Mouse (Mus musculus) hindbrain, embryonic 15.5 days (tissue): ENCODE measurements around the gene Lef1. TPM values are rescaled to one million over a fixed set of nuclear protein-coding genes. Genes with fewer than 3 reads are reported as not detected.

Source experiments
- ATAC-seq: fragments of 200-750 bp; cut with Nextera tagmentation; 2 replicates; pipeline ENCODE4 v1.8.0; 2017; ENCODE audit warnings: low read depth, moderate number of reproducible peaks, moderate TSS enrichment; ENCODE audit not compliant: low FRiP score
- H3K27ac ChIP-seq: fragments of 300-500 bp; sonication (generic); replicated peaks from 2 replicates; pipeline ENCODE4 v1.5.1; 2015; ENCODE audit warnings: mild to moderate bottlenecking, inconsistent platforms
- H3K27me3 ChIP-seq: fragments of 300-500 bp; sonication (generic); 2 replicates; pipeline ENCODE4 v1.6.1; 2015; ENCODE audit warnings: control low read depth, inconsistent platforms
- H3K36me3 ChIP-seq: fragments of 300-500 bp; sonication (generic); 2 replicates; pipeline ENCODE4 v1.6.1; 2015; ENCODE audit warnings: control low read depth, inconsistent platforms
- H3K4me1 ChIP-seq: fragments of 300-500 bp; sonication (generic); replicated peaks from 2 replicates; pipeline ENCODE4 v1.6.1; 2015; ENCODE audit warnings: control low read depth, inconsistent platforms
- H3K4me2 ChIP-seq: fragments of 300-500 bp; sonication (generic); 2 replicates; pipeline ENCODE4 v1.6.1; 2015; ENCODE audit warnings: moderate library complexity, mild to moderate bottlenecking, inconsistent platforms
- H3K4me3 ChIP-seq: fragments of 300-500 bp; sonication (generic); 2 replicates; pipeline ENCODE4 v1.5.1; 2015; ENCODE audit warnings: mild to moderate bottlenecking, inconsistent platforms
- H3K9ac ChIP-seq: fragments of 300-500 bp; sonication (generic); 2 replicates; pipeline ENCODE4 v1.6.1; 2015; ENCODE audit warnings: inconsistent platforms
- H3K9me3 ChIP-seq: fragments of 300-500 bp; sonication (generic); 2 replicates; pipeline ENCODE4 v1.6.1; 2016; ENCODE audit warnings: control low read depth, inconsistent platforms
- WGBS: fragments of 180-500 bp; shearing (Covaris S2); methylation state at CpG from one replicate; pipeline ENCODE4 v1.1.7; 2015; 5-methylcytosine and 5-hydroxymethylcytosine counted together
- polyA plus RNA-seq: library from polyadenylated mRNA; unstranded; fragments of >200 nt; fragmentation: Nextera tagmentation; extraction: Ambion mirVana; gene quantifications from 2 replicates; pipeline ENCODE4 v1.2.1, GENCODE M21; 2015

Lef1 gene
- polyA plus RNA-seq, 1 experiment from 2014 or later = 10.2 TPM

DNA sequence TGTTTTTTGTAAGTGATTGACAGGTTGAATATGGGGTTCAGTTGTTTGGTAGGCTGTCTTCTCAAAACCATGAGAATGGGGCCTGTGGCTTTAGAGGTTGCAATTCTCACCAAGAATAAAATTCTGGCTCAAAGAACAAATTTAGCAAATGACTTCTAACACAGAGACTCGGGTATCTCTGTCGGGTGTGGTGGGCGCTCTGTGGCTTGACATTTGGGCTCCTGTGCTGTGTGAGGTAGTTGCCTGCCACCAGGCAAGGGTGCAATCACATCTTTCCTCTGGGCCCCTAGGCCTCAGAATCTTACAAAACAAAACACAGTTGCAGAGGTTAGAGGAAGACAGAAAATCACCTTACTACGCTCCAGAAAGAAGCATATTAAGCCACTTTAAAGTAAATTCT, 43.6 kb downstream of the Lef1 start:
- Histone ChIP-seq H3K27me3 (no peaks in the 10 kb centered on the region), H3K36me3 (no peaks in the 10 kb centered on the region), H3K4me2 (no peak overlapping the region), H3K4me3 (no peak overlapping the region), H3K27ac (no peak overlapping the region), H3K9me3 (no peaks in the 10 kb centered on the region), H3K9ac (no peak overlapping the region), H3K4me1 (no peaks in the 10 kb centered on the region; the same call in 1 of the 2 replicates)
- no peak for ATAC-seq
- 88% methylated on average over 4 of the region's 4 CpGs for WGBS

DNA sequence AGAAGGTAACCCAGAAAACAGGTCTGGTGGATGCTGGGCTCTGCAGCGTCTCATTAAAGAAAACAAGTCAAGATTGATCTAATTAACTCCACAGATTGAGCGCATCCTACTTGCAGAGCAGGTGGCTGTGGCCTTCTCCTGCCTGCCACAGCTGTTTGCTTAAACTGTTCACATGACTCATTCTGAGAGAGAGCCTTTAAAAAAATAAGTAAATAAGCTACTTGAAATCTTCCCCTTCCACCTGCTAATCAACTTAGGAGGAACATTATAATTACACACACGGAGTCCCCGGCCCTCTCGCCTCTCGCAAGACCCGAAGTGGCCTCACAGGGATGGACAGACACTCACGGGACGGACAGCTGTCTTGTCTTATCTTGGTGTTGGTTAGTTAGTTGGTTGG, 44.3 kb downstream of the Lef1 start:
- Histone ChIP-seq H3K9ac (no peak overlapping the region), H3K27me3 (no peaks in the 10 kb centered on the region), H3K4me3 (no peak overlapping the region), H3K4me2 (no peak overlapping the region), H3K36me3 (no peaks in the 10 kb centered on the region), H3K4me1 (no peaks in the 10 kb centered on the region; the same call in 1 of the 2 replicates), H3K9me3 (no peaks in the 10 kb centered on the region), H3K27ac (no peak overlapping the region)
- 82% methylated on average over 9 of the region's 9 CpGs for WGBS
- no peak for ATAC-seq

DNA sequence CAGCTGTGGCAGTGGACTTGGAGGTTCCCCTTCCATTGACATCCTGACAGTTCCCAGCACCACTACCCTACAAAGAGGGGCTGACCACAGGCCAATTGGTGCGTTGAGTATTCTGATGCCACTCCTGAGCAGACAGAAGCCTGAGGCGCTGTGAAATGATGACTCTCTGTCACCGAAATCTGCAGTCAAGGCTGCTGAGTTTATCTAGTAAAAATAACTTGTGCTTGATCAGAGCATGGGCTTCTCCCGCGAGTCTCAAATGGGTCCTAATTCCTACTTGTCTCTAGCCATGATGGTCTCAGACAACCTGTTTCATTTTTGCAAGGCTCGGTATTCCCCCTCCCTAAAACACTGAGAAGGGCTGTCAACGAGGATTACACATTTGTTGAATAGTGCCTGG, 44.8 kb downstream of the Lef1 start:
- Histone ChIP-seq H3K27ac (no peak overlapping the region), H3K36me3 (no peaks in the 10 kb centered on the region), H3K9ac (no peak overlapping the region), H3K9me3 (no peaks in the 10 kb centered on the region), H3K4me1 (no peaks in the 10 kb centered on the region; the same call in 1 of the 2 replicates), H3K4me2 (no peak overlapping the region), H3K27me3 (no peaks in the 10 kb centered on the region), H3K4me3 (no peak overlapping the region)
- no peak for ATAC-seq
- 88% methylated on average over 7 of the region's 7 CpGs for WGBS

DNA sequence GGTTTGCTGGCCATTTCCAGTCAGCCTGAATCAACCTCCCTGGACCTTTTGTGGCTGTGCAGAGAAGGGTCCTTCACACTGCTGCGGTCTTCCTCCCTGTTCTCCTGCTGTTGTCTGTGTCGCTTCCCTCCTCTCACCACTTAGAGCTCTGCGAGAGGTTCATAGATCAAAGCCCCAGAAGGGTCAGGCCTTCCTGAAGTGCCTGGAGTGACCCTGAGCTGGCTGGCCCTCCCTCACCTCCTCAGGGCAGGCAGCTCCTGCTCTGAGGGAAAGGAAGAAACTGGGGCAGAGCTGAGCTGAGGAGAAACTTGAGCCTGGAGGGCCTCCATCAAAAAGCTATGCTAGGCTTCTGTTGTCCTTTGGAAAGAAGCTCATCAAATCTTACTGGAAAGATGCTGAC, 45.4 kb downstream of the Lef1 start:
- Histone ChIP-seq H3K36me3 (no peaks in the 10 kb centered on the region), H3K27me3 (no peaks in the 10 kb centered on the region), H3K9me3 (no peaks in the 10 kb centered on the region), H3K4me2 (no peak overlapping the region), H3K4me3 (no peak overlapping the region), H3K9ac (no peak overlapping the region), H3K4me1 (no peaks in the 10 kb centered on the region; the same call in none of the 2 replicates), H3K27ac (no peak overlapping the region)
- no peak for ATAC-seq
- WGBS = 32% methylated on average over 3 of the region's 3 CpGs

DNA sequence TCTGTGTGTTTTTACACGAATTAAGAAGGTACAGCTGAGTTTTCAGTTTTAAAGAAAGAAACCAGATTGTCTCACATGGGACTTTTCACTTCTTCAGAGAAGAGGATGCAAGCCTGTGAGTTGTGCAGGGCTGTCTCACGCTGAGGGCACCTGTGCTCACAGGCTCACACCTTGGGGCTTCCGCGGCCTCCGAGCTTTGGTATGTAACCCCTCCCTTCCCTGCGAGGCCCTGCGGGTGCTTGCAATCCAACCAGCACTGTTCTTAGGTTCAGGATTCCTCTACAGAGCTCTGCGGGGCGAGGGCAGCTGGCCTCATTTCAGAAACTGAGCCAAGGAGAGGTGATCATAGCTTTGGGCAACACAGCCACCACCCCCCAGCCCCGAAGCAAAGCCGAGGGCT, 46.1 kb downstream of the Lef1 start:
- H3K4me2 ChIP-seq = no peak overlapping the region
- H3K4me1 ChIP-seq = peaks cover 5% of the 10 kb centered on the region
- H3K36me3 ChIP-seq = no peaks in the 10 kb centered on the region
- 45% methylated on average over 11 of the region's 11 CpGs for WGBS
- no peak overlapping the region for H3K27ac ChIP-seq
- no peak overlapping the region for H3K4me3 ChIP-seq
- no peak overlapping the region for H3K9ac ChIP-seq
- H3K27me3 ChIP-seq = no peaks in the 10 kb centered on the region
- H3K9me3 ChIP-seq = no peaks in the 10 kb centered on the region
- ATAC-seq = no peak

DNA sequence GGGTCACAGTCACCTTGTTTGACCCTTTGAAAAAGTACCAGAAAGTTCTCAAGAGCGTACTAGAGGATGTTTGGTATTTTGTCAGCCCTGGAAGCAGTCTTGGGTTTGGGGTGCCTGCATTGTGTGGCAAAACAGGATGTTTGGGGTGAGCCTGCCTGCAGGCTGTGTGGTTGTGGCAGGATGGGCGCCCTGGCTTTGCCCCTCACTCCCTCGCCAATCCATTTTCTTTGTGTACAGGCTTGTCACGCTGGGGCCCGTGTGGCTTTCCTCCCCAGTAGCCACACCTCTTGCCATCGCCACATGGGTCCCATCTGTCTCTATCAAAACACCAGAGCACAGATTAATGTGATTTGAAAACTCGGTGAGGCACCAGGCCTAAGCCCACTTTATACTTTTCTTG, 47.2 kb downstream of the Lef1 start:
- Histone ChIP-seq H3K27me3 (no peaks in the 10 kb centered on the region), H3K9ac (no peak overlapping the region), H3K4me1 (peaks cover 5% of the 10 kb centered on the region), H3K27ac (no peak overlapping the region), H3K4me3 (no peak overlapping the region), H3K9me3 (no peaks in the 10 kb centered on the region), H3K36me3 (no peaks in the 10 kb centered on the region), H3K4me2 (no peak overlapping the region)
- 49% methylated on average over 7 of the region's 7 CpGs for WGBS
- ATAC-seq = no peak

DNA sequence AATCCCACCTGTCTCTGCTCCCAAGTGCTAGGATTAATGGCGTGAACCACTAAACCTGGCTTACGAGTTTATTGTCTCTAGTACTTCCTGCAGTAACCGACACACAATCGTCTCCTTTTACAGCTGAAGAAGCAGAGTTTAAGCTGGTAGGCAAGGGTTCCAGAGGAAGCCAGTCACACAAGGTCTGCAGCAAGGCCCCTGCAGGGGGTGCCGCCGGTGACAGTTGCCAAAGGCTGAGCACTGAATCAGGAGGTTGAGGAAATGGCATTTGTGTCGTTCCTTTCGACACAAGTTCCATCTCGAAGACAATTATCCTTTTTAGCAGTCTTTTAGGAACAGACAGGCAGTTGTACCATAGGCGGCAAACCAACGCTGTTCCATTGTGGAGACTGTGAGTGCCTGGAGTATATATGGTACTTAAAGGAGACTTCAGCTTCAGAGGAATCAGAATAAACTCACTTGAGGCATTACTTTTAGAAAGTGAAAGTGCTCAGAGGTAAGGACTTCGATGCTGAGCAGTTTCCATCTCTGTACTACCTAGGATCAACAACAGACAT, 49.0 kb downstream of the Lef1 start:
- no peaks in the 10 kb centered on the region for H3K9me3 ChIP-seq
- H3K27me3 ChIP-seq = no peaks in the 10 kb centered on the region
- no peak overlapping the region for H3K4me2 ChIP-seq
- H3K27ac ChIP-seq = no peak overlapping the region
- H3K36me3 ChIP-seq = no peaks in the 10 kb centered on the region
- H3K9ac ChIP-seq = no peak overlapping the region
- H3K4me3 ChIP-seq = no peak overlapping the region
- no peak for ATAC-seq
- peaks cover 5% of the 10 kb centered on the region for H3K4me1 ChIP-seq
- WGBS = 54% methylated on average over 12 of the region's 12 CpGs

DNA sequence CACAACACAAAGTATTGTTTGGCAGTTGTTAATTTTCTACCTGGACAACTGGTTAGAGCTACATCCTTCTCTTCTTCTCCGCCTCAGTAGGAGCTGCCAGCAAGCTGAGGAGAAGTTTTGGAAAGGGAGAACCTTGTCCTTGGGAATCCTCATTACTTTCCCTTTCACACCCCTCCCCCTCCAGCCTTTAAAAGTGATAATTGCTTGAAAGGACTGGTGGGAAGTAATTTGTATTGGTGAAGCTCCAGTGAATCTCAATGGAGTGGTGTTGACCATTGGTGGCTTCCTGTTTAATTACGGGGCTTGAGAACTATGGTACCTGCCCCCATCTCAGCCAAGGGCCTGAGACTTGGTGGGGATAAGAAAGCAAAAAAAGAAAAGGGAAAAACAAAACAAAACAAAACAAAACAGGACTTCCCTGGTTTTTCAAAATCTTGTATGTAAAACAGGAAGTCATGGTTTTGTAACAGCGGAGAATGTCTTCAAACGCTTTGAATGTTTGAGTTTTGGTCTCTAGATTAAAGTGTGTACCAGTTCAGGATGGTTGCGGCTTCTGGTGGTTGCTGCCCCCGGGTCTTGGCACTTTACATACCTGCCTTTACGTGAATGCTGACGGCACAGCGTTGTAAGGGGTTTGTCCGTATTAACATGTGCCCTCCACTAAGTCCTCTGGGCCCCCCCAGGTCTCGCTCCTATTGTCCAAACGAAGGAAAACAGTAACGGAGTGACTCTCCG, 49.8 kb downstream of the Lef1 start:
- H3K4me2 ChIP-seq = no peak overlapping the region
- H3K27me3 ChIP-seq = no peaks in the 10 kb centered on the region
- H3K36me3 ChIP-seq = no peaks in the 10 kb centered on the region
- no peak overlapping the region for H3K9ac ChIP-seq
- H3K9me3 ChIP-seq = no peaks in the 10 kb centered on the region
- ATAC-seq = no peak
- 70% methylated on average over 14 of the region's 14 CpGs for WGBS
- peaks cover 5% of the 10 kb centered on the region for H3K4me1 ChIP-seq
- no peak overlapping the region for H3K27ac ChIP-seq
- H3K4me3 ChIP-seq = no peak overlapping the region

DNA sequence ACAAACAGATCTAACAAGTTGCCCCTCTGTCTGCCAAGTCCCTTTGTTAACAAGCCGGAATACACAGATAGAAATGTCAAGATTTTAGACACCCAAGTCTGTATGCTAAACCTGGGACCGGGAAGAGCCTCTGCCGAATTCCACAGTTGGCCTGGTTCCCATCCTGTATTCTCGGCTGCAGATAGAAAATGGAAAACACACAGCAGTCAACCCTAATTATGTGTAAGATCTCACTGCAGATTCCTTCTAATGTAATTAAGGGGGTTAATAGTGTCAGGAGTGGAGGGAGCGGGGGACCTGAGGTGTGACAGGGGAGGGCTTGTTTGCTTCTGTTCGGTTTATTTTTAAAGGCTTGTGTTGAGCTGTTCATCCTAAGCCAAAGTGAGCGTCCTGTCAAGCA, 50.6 kb downstream of the Lef1 start:
- Histone ChIP-seq H3K36me3 (no peaks in the 10 kb centered on the region), H3K27ac (no peak overlapping the region), H3K4me3 (no peak overlapping the region), H3K4me1 (peaks cover 5% of the 10 kb centered on the region), H3K27me3 (no peaks in the 10 kb centered on the region), H3K9me3 (no peaks in the 10 kb centered on the region), H3K9ac (no peak overlapping the region), H3K4me2 (no peak overlapping the region)
- ATAC-seq = no peak
- 62% methylated on average over 7 of the region's 7 CpGs for WGBS

DNA sequence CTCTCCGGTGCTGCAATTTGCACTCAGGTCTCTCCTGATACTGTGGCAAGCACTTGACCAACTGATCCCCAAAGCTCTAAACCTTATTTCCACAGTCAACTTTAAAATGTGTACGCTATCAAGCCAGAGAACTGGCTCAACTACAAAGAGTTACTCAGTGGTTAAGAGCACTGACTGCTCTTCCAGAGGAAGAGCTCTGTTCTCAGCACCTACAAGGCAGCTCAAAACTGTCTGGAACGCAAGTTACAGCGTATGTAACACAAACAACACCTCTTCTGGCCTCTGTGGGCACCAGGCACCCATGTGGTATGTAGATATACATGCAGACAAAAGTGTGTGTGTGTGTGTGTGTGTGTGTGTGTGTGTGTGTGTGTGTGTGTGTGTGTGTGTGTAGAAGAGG, 57.5 kb downstream of the Lef1 start:
- no peak for ATAC-seq
- Histone ChIP-seq H3K27me3 (no peaks in the 10 kb centered on the region), H3K27ac (no peak overlapping the region), H3K36me3 (no peaks in the 10 kb centered on the region), H3K9me3 (no peaks in the 10 kb centered on the region), H3K4me2 (no peak overlapping the region), H3K9ac (no peak overlapping the region), H3K4me3 (no peak overlapping the region), H3K4me1 (no peaks in the 10 kb centered on the region)
- WGBS = 95% methylated on average over 4 of the region's 4 CpGs

DNA sequence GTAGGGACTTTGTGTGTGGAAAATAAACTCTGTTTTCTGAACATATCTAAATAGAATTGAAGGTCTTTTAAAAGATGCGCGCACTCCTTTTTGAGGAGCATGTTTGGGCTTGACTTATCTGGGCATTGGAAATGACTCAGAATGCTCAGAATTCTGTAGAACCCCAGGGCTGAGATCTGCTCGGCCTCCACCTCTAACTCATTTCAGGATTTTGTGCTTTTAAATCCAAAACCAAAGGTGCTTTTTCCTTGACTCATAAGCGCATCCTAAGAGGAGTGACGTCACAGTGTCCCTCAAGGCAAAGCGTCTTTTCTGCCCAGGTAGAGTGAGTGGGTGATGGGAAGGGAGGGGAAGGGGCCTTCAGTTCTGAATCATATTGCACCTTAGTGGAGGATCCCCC, 58.9 kb downstream of the Lef1 start:
- 95% methylated on average over 6 of the region's 6 CpGs for WGBS
- H3K9me3 ChIP-seq = no peaks in the 10 kb centered on the region
- no peaks in the 10 kb centered on the region for H3K27me3 ChIP-seq
- no peak for ATAC-seq
- H3K27ac ChIP-seq = no peak overlapping the region
- H3K4me2 ChIP-seq = no peak overlapping the region
- H3K9ac ChIP-seq = no peak overlapping the region
- H3K4me3 ChIP-seq = no peak overlapping the region
- no peaks in the 10 kb centered on the region for H3K36me3 ChIP-seq
- no peaks in the 10 kb centered on the region for H3K4me1 ChIP-seq

DNA sequence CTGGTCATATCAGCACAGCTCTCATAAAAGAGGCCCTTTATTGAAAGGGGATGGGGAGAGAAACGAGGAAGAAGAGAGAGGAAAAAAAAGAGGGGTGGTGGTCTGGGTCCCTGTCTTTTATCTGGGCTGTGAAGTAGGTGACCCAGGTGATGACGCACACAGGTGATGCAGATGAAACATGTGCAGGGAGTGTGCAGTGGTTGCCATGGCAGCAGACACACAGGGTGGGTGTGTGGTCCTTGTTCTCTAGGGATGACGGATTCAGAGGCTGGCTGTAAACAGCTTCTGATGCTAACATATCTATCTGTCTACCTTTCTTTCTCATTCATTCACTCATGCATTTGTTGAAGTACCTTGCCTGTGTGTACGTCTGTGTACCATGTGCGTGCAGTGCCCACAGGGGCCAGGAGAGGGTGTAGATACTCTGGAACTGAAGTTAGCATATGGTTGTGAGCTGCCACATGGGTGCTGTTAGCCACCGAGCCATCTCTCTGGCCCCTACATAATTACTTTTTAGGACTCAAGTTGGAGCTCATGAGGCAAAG, 59.9 kb downstream of the Lef1 start:
- Histone ChIP-seq H3K9me3 (no peaks in the 10 kb centered on the region), H3K9ac (no peak overlapping the region), H3K4me1 (no peaks in the 10 kb centered on the region), H3K4me2 (no peak overlapping the region), H3K4me3 (no peak overlapping the region), H3K36me3 (no peaks in the 10 kb centered on the region), H3K27me3 (no peaks in the 10 kb centered on the region), H3K27ac (no peak overlapping the region)
- 85% methylated on average over 6 of the region's 6 CpGs for WGBS
- 0 out of 2 replicates have a peak, but pooled peaks have one; percentile 62 for ATAC-seq
